Mouse (Mus musculus) midbrain, embryonic 12.5 days (tissue): ENCODE measurements around the gene Igfbp6. TPM values are rescaled to one million over a fixed set of nuclear protein-coding genes. Genes with fewer than 3 reads are reported as not detected.

Experiments
- ATAC-seq: fragments of 200-750 bp; cut with Nextera tagmentation; 2 replicates; pipeline ENCODE4 v1.8.0; 2017; ENCODE audit warnings: low read depth, moderate TSS enrichment, moderate library complexity; ENCODE audit not compliant: low FRiP score
- H3K27ac ChIP-seq: fragments of 300-500 bp; sonication (generic); replicated peaks from 2 replicates; pipeline ENCODE4 v1.5.1; 2016; ENCODE audit warnings: mild to moderate bottlenecking
- H3K27me3 ChIP-seq: fragments of 300-500 bp; sonication (generic); 2 replicates; pipeline ENCODE4 v1.6.1; 2016; ENCODE audit warnings: mild to moderate bottlenecking
- H3K36me3 ChIP-seq: fragments of 300-500 bp; sonication (generic); 2 replicates; pipeline ENCODE4 v1.6.1; 2016
- H3K4me1 ChIP-seq: fragments of 300-500 bp; sonication (generic); 2 replicates; pipeline ENCODE4 v1.6.1; 2016
- H3K4me2 ChIP-seq: fragments of 300-500 bp; sonication (generic); replicated peaks from 2 replicates; pipeline ENCODE4 v1.6.1; 2016; ENCODE audit warnings: mild to moderate bottlenecking, moderate library complexity
- H3K4me3 ChIP-seq: fragments of 300-500 bp; sonication (generic); 2 replicates; pipeline ENCODE4 v1.5.1; 2016; ENCODE audit warnings: mild to moderate bottlenecking
- H3K9ac ChIP-seq: fragments of 300-500 bp; sonication (generic); replicated peaks from 2 replicates; pipeline ENCODE4 v1.6.1; 2016; ENCODE audit warnings: mild to moderate bottlenecking, moderate library complexity
- H3K9me3 ChIP-seq: fragments of 300-500 bp; sonication (generic); 2 replicates; pipeline ENCODE4 v1.6.1; 2016; ENCODE audit warnings: mild to moderate bottlenecking
- WGBS: fragments of 180-500 bp; shearing (Covaris S2); methylation state at CpG from one replicate; pipeline ENCODE4 v1.1.7; 2016; 5-methylcytosine and 5-hydroxymethylcytosine counted together
- polyA plus RNA-seq: library from polyadenylated mRNA; unstranded; fragments of >200 nt; fragmentation: Nextera tagmentation; extraction: Ambion mirVana; gene quantifications from 2 replicates; pipeline ENCODE4 v1.2.1, GENCODE M21; 2016

The Igfbp6 gene
- polyA plus RNA-seq, 1 experiment from 2014 or later, result 0.32 TPM

- Histone ChIP-seq H3K27ac (no peak overlapping the region), H3K4me3 (no peak overlapping the region), H3K9ac (no peak overlapping the region), H3K36me3 (peaks cover 78% of the 10 kb centered on the region), H3K9me3 (no peaks in the 10 kb centered on the region), H3K4me1 (no peaks in the 10 kb centered on the region), H3K27me3 (no peaks in the 10 kb centered on the region), H3K4me2 (no peak overlapping the region)
- ATAC-seq, result no peak
- WGBS, result 85% methylated on average over 2 of the region's 2 CpGs
Observed at GRCm38 (mm10) chr15:102126303-102126702, 17.9 kb upstream of the Igfbp6 start.

GRCm38 (mm10) chr15:102133314-102133713 lies 10.8 kb upstream of the Igfbp6 start:
- no peak overlapping the region for H3K4me2 ChIP-seq
- ATAC-seq, result no peak
- H3K4me1 ChIP-seq, result peaks cover 17% of the 10 kb centered on the region
- H3K36me3 ChIP-seq, result peaks cover 47% of the 10 kb centered on the region
- 91% methylated on average over 9 of the region's 9 CpGs for WGBS
- H3K9ac ChIP-seq, result no peak overlapping the region
- H3K27ac ChIP-seq, result no peak overlapping the region
- H3K9me3 ChIP-seq, result no peaks in the 10 kb centered on the region
- no peaks in the 10 kb centered on the region for H3K27me3 ChIP-seq
- no peak overlapping the region for H3K4me3 ChIP-seq

GRCm38 (mm10) chr15:102134709-102135108 lies 9.5 kb upstream of the Igfbp6 start:
- 93% methylated on average over 2 of the region's 2 CpGs for WGBS
- peak overlapping the region; percentile 86 for H3K4me3 ChIP-seq

GRCm38 (mm10) chr15:102135522-102136128 lies 8.5 kb upstream of the Igfbp6 start:
- Histone ChIP-seq H3K36me3 (peaks cover 27% of the 10 kb centered on the region), H3K9ac (peak overlapping the region; percentile 87), H3K4me3 (peak overlapping the region; percentile 86), H3K27me3 (no peaks in the 10 kb centered on the region), H3K4me1 (peaks cover 17% of the 10 kb centered on the region), H3K9me3 (no peaks in the 10 kb centered on the region), H3K27ac (peak overlapping the region; percentile 84), H3K4me2 (peak overlapping the region; percentile 72)
- ATAC-seq, result peak; percentile 84
- WGBS, result 5% methylated on average over 26 of the region's 35 CpGs

More at GRCm38 (mm10) chr15:102134709-102135108, 9.5 kb upstream of the Igfbp6 start:
- ATAC-seq, result no peak
- Histone ChIP-seq H3K9ac (no peak overlapping the region), H3K4me2 (peak overlapping the region; percentile 72), H3K4me1 (peaks cover 17% of the 10 kb centered on the region), H3K27me3 (no peaks in the 10 kb centered on the region), H3K36me3 (peaks cover 36% of the 10 kb centered on the region), H3K9me3 (no peaks in the 10 kb centered on the region), H3K27ac (no peak overlapping the region)

- Histone ChIP-seq H3K4me1 (peaks cover 17% of the 10 kb centered on the region), H3K27me3 (no peaks in the 10 kb centered on the region), H3K27ac (peak within 1 kb of the TSS; percentile 84), H3K4me3 (peak within 1 kb of the TSS; percentile 86), H3K9me3 (no peaks in the 10 kb centered on the region), H3K36me3 (peaks cover 21% of the 10 kb centered on the region), H3K9ac (peak within 1 kb of the TSS; percentile 87), H3K4me2 (peak within 1 kb of the TSS; percentile 72)
- ATAC-seq, result peak; percentile 100
- under 1% methylated on average over 50 of the region's 50 CpGs for WGBS
Observed at GRCm38 (mm10) chr15:102136129-102136758, 7.9 kb upstream of the Igfbp6 start, which contains the start of gene Spryd3. Gene Spryd3, minus strand, starts transcription at chr15:102136234.

GRCm38 (mm10) chr15:102141120-102141519 lies 3.0 kb upstream of the Igfbp6 start:
- Histone ChIP-seq H3K4me3 (no peak overlapping the region), H3K9me3 (no peaks in the 10 kb centered on the region), H3K27me3 (peaks cover 46% of the 10 kb centered on the region), H3K36me3 (no peaks in the 10 kb centered on the region), H3K27ac (no peak overlapping the region), H3K4me1 (peaks cover 17% of the 10 kb centered on the region), H3K4me2 (no peak overlapping the region), H3K9ac (no peak overlapping the region)
- no peak for ATAC-seq
- 85% methylated on average over 5 of the region's 5 CpGs for WGBS

- Histone ChIP-seq H3K9me3 (no peaks in the 10 kb centered on the region), H3K4me2 (no peak overlapping the region), H3K4me3 (no peak overlapping the region), H3K27ac (no peak overlapping the region), H3K9ac (no peak overlapping the region), H3K36me3 (no peaks in the 10 kb centered on the region), H3K4me1 (peaks cover 9% of the 10 kb centered on the region), H3K27me3 (peaks cover 47% of the 10 kb centered on the region)
- ATAC-seq, result no peak
- WGBS, result 55% methylated on average over 23 of the region's 23 CpGs
Observed at GRCm38 (mm10) chr15:102142914-102143912, 949 bp upstream of the Igfbp6 start.

GRCm38 (mm10) chr15:102144726-102145125 lies 564 bp downstream of the Igfbp6 start:
- H3K4me2 ChIP-seq, result peak overlapping the region; percentile 39
- H3K4me1 ChIP-seq, result peaks cover 11% of the 10 kb centered on the region
- WGBS, result 14% methylated on average over 19 of the region's 19 CpGs
- H3K9ac ChIP-seq, result peak overlapping the region; percentile 37
- H3K27me3 ChIP-seq, result peaks cover 47% of the 10 kb centered on the region
- peak overlapping the region; percentile 28 for H3K4me3 ChIP-seq
- ATAC-seq, result no peak
- no peaks in the 10 kb centered on the region for H3K36me3 ChIP-seq
- no peaks in the 10 kb centered on the region for H3K9me3 ChIP-seq
- H3K27ac ChIP-seq, result no peak overlapping the region

GRCm38 (mm10) chr15:102145330-102145729 lies 1.2 kb downstream of the Igfbp6 start:
- Histone ChIP-seq H3K36me3 (no peaks in the 10 kb centered on the region), H3K9me3 (no peaks in the 10 kb centered on the region), H3K27ac (no peak overlapping the region), H3K27me3 (peaks cover 47% of the 10 kb centered on the region), H3K4me3 (no peak overlapping the region), H3K4me1 (peaks cover 11% of the 10 kb centered on the region), H3K9ac (no peak overlapping the region), H3K4me2 (no peak overlapping the region)
- WGBS, result 88% methylated on average over 10 of the region's 10 CpGs
- ATAC-seq, result no peak

GRCm38 (mm10) chr15:102146089-102146488 lies 1.9 kb downstream of the Igfbp6 start:
- no peak overlapping the region for H3K4me3 ChIP-seq
- 88% methylated on average over 5 of the region's 5 CpGs for WGBS
- H3K9me3 ChIP-seq, result no peaks in the 10 kb centered on the region
- H3K9ac ChIP-seq, result no peak overlapping the region
- no peak overlapping the region for H3K27ac ChIP-seq
- no peak overlapping the region for H3K4me2 ChIP-seq
- H3K27me3 ChIP-seq, result peaks cover 47% of the 10 kb centered on the region
- no peak for ATAC-seq
- H3K36me3 ChIP-seq, result no peaks in the 10 kb centered on the region
- peaks cover 11% of the 10 kb centered on the region for H3K4me1 ChIP-seq

GRCm38 (mm10) chr15:102146882-102147281 lies 2.7 kb downstream of the Igfbp6 start:
- WGBS, result 16% methylated on average over 1 of the region's 1 CpGs
- Histone ChIP-seq H3K36me3 (no peaks in the 10 kb centered on the region), H3K9me3 (no peaks in the 10 kb centered on the region), H3K4me3 (no peak overlapping the region), H3K4me1 (peaks cover 11% of the 10 kb centered on the region), H3K27me3 (peaks cover 43% of the 10 kb centered on the region), H3K27ac (no peak overlapping the region), H3K4me2 (no peak overlapping the region), H3K9ac (no peak overlapping the region)
- ATAC-seq, result no peak
